Mouse (Mus musculus): ENCODE data around the gene Fryl.

- no peak for TF ChIP-seq USF1 (IDR thresholded peaks at IDR 0.05; ENCODE audit: low read depth)
- TF ChIP-seq POLR2A (IDR thresholded peaks at IDR 0.05; ENCODE audit: insufficient read length, low read depth), result no peak
- TF ChIP-seq MYOG (IDR thresholded peaks at IDR 0.05; ENCODE audit: control insufficient read depth in 1 of 3, insufficient read depth in 1 of 3, insufficient read length in 2 of 3, low read depth in 2 of 3), result no peak
- no peak for TF ChIP-seq POLR2AphosphoS2 (IDR thresholded peaks at IDR 0.05; ENCODE audit: insufficient read length, low read depth)
- no peak for TF ChIP-seq MYOD1 (IDR thresholded peaks at IDR 0.05; ENCODE audit: control insufficient read depth in 1 of 3, insufficient read length in 2 of 3, low read depth in 2 of 3)
- no peak for TF ChIP-seq SRF (IDR thresholded peaks at IDR 0.05; ENCODE audit: control insufficient read depth, insufficient read length, low read depth)
- no peak for TF ChIP-seq CEBPB (IDR thresholded peaks at IDR 0.05; ENCODE audit: insufficient read depth, poor library complexity, severe bottlenecking)
- TF ChIP-seq MAX (IDR thresholded peaks at IDR 0.05; ENCODE audit: low read depth), result no peak
- TF ChIP-seq REST (IDR thresholded peaks at IDR 0.05; ENCODE audit: insufficient read depth, insufficient read length), result no peak
- TF ChIP-seq E2F4 (IDR thresholded peaks at IDR 0.05; ENCODE audit: insufficient read depth), result no peak
- TF ChIP-seq TCF3 (IDR thresholded peaks at IDR 0.05; ENCODE audit: insufficient read length, low read depth), result no peak
Observed at GRCm38 (mm10) chr5:73056457-73056856, 200.0 kb downstream of the Fryl start.

Measured in myocyte (in vitro differentiated cells).